Mouse (Mus musculus) erythroblast, embryonic 14.5 days (primary cell): Measurements from ENCODE around the gene Tpx2.

Experiments used
- GATA1 ChIP-seq: IDR thresholded peaks from 2 replicates; pipeline ENCODE4 v1.6.1; 2012; ENCODE audit warnings: low read length, inconsistent platforms, mixed read lengths
- TAL1 ChIP-seq: IDR thresholded peaks from 3 replicates; pipeline ENCODE4 v1.6.1; 2012; ENCODE audit warnings: low read length, inconsistent platforms, mixed read lengths

GRCm38 (mm10) chr2:152804408-152805110 is 43.2 kb upstream of the Tpx2 start:
- TF ChIP-seq TAL1: no peak
- no peak for TF ChIP-seq GATA1
